Mouse (Mus musculus) ES-E14 (cell line): ENCODE results near the gene Adamts7. TPM values are rescaled to one million over a fixed set of nuclear protein-coding genes. Genes with fewer than 3 reads are reported as not detected.

ENCODE experiments used
- DNase-seq: peaks from one replicate; pipeline ENCODE4 v3.0.0-alpha.2; 2013; ENCODE audit warnings: low read depth, low spot score
- H3K27ac ChIP-seq: 2 replicates; pipeline ENCODE4 v1.5.1; 2012; ENCODE audit warnings: low read depth, mild to moderate bottlenecking, low read length, moderate library complexity, mixed read lengths; ENCODE audit not compliant: poor library complexity, insufficient read depth, severe bottlenecking
- H3K36me3 ChIP-seq: 2 replicates; pipeline ENCODE4 v1.6.1; 2012; ENCODE audit warnings: mild to moderate bottlenecking, low read length, moderate library complexity, mixed read lengths; ENCODE audit not compliant: control insufficient read depth, poor library complexity, insufficient read depth, severe bottlenecking
- H3K4me1 ChIP-seq, 2 experiments: fragments of 150-350 bp in 1 of 2; sonication (generic) in 1 of 2; 2 replicates each; pipeline ENCODE4 v1.6.1; 2012; ENCODE audit warnings: low read length in 2 of 2, mild to moderate bottlenecking in 1 of 2, mixed read lengths in 1 of 2; ENCODE audit not compliant: control insufficient read depth in 2 of 2, insufficient read depth in 2 of 2, poor library complexity in 1 of 2
- H3K4me3 ChIP-seq, 2 experiments: fragments of 150-350 bp in 1 of 2; sonication (generic) in 1 of 2; 2 replicates each; pipeline ENCODE4 v1.5.1; 2012; ENCODE audit warnings: low read length in 2 of 2, low read depth in 1 of 2, mild to moderate bottlenecking in 1 of 2, mixed read lengths in 1 of 2; ENCODE audit not compliant: insufficient read depth in 1 of 2, poor library complexity in 1 of 2, severe bottlenecking in 1 of 2
- H3K9ac ChIP-seq: 2 replicates; pipeline ENCODE4 v1.6.1; 2012; ENCODE audit warnings: low read depth, mild to moderate bottlenecking, low read length, mixed read lengths; ENCODE audit not compliant: poor library complexity, insufficient read depth, severe bottlenecking
- H3K9me3 ChIP-seq: fragments of 150-350 bp; sonication (generic); 2 replicates; pipeline ENCODE4 v1.6.1; 2012; ENCODE audit warnings: low read depth, mild to moderate bottlenecking, low read length; ENCODE audit not compliant: control insufficient read depth, insufficient read depth
- CHD2 ChIP-seq: IDR thresholded peaks from 2 replicates; pipeline ENCODE4 v1.6.1; 2014; ENCODE audit warnings: mild to moderate bottlenecking, low read depth, low read length, inconsistent platforms
- HCFC1 ChIP-seq: IDR thresholded peaks from 2 replicates; pipeline ENCODE4 v1.6.1; 2012; ENCODE audit warnings: low read length, inconsistent platforms, borderline replicate concordance; ENCODE audit not compliant: insufficient read depth
- MAFK ChIP-seq: IDR thresholded peaks from 2 replicates; pipeline ENCODE4 v1.6.1; 2014; ENCODE audit warnings: mild to moderate bottlenecking, low read depth, low read length, inconsistent platforms; ENCODE audit not compliant: insufficient read depth
- ZC3H11A ChIP-seq: IDR thresholded peaks from 2 replicates; pipeline ENCODE4 v1.6.1; 2012; ENCODE audit warnings: low read depth, mild to moderate bottlenecking, inconsistent platforms, low read length, borderline replicate concordance
- ZNF384 ChIP-seq: IDR thresholded peaks from 2 replicates; pipeline ENCODE4 v1.6.1; 2012; ENCODE audit warnings: low read depth, low read length, inconsistent platforms
- in situ Hi-C, 2 experiments: fragments of 600-800 bp; cut with MboI; formaldehyde crosslinking; loops; one replicate each; pipeline ENCODE4 v1.15.1; 2025; ENCODE audit warnings: low sequenced_read_pairs in 2 of 2, inconsistent platforms in 1 of 2; ENCODE audit not compliant: unreplicated experiment in 2 of 2
- total RNA-seq: library from RNA; depleted of rRNA; stranded (reverse); fragments of 300-350 nt; gene quantifications from 2 replicates; pipeline ENCODE4 v1.2.3, GENCODE M21; 2012

The Adamts7 gene
- total RNA-seq, 1 experiment = 9.5 TPM

DNA sequence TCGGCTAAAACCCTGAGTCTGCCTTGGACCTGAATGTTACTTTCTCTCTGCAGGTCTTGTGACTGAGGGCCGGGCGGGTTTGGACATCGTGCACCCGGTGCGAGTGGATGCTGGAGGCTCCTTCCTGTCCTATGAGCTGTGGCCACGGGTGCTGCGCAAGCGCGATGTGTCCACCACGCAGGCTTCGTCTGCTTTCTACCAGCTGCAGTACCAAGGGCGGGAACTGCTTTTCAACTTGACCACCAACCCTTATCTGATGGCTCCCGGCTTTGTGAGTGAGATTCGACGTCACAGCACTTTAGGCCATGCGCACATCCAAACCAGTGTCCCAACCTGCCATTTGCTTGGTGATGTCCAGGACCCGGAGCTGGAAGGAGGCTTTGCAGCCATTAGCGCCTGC, 8.6 kb downstream of the Adamts7 start:
- no peak overlapping the region for H3K9ac ChIP-seq
- no peak overlapping the region for H3K27ac ChIP-seq
- H3K36me3 ChIP-seq = no peaks in the 10 kb centered on the region
- peaks cover 0 to 2% of the 10 kb centered on the region in 2 experiments; a peak in 1 of 4 replicates for H3K4me1 ChIP-seq
- H3K4me3 ChIP-seq = no peak overlapping the region
- in situ Hi-C loops = no loop called here
- DNase-seq = no peak
- TF ChIP-seq HCFC1 = no peak
- TF ChIP-seq MAFK = no peak
- TF ChIP-seq CHD2 = no peak
- TF ChIP-seq ZC3H11A = no peak
- TF ChIP-seq ZNF384 = no peak
- no peaks in the 10 kb centered on the region for H3K9me3 ChIP-seq

- TF ChIP-seq ZNF384 (no peak), ZC3H11A (no peak), CHD2 (no peak), MAFK (no peak), HCFC1 (no peak)
- Histone ChIP-seq H3K4me3 (no peak overlapping the region), H3K27ac (no peak overlapping the region), H3K9ac (no peak overlapping the region), H3K9me3 (no peaks in the 10 kb centered on the region), H3K36me3 (no peaks in the 10 kb centered on the region), H3K4me1 (peaks cover 0 to 2% of the 10 kb centered on the region in 2 experiments; a peak in 1 of 4 replicates)
- in situ Hi-C loops = no loop called here
- no peak for DNase-seq
These were observed 9.9 kb downstream of the Adamts7 start for GRCm38 (mm10) chr9:90172528-90173321.

DNA sequence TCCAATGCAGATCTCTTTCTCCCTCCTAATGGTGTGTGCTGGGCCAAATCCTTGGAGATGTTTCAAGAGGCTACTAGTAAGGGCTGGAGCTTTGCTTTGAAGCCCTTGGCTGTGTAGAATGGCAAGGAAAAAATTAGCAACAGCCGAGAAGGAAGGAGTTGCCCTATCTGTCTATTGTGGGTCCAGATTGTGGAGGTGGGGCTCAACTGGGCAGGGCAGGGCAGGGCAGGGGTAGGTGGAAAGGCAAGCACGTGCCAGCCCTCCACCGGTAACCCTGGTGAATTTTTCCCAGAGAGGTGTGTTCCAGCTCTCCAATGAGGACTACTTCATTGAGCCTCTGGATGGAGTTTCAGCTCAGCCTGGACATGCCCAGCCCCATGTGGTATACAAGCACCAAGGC, 10.5 kb downstream of the Adamts7 start:
- no peak for DNase-seq
- Histone ChIP-seq H3K4me1 (peaks cover 0 to 2% of the 10 kb centered on the region in 2 experiments; a peak in 1 of 4 replicates), H3K36me3 (no peaks in the 10 kb centered on the region), H3K4me3 (no peak overlapping the region), H3K9me3 (no peaks in the 10 kb centered on the region), H3K27ac (no peak overlapping the region), H3K9ac (no peak overlapping the region)
- in situ Hi-C loops = no loop called here
- TF ChIP-seq ZC3H11A = no peak
- no peak for TF ChIP-seq HCFC1
- no peak for TF ChIP-seq CHD2
- TF ChIP-seq ZNF384 = no peak
- no peak for TF ChIP-seq MAFK

- Histone ChIP-seq H3K9me3 (no peaks in the 10 kb centered on the region), H3K27ac (no peak overlapping the region), H3K4me3 (no peak overlapping the region), H3K9ac (no peak overlapping the region), H3K36me3 (no peaks in the 10 kb centered on the region), H3K4me1 (no peaks in the 10 kb centered on the region)
- no peak for TF ChIP-seq HCFC1
- TF ChIP-seq CHD2 = no peak
- TF ChIP-seq MAFK = no peak
- no peak for TF ChIP-seq ZNF384
- in situ Hi-C loops = no loop called here
- no peak for DNase-seq
These were observed 16.5 kb downstream of the Adamts7 start for GRCm38 (mm10) chr9:90179409-90179808.
